Mouse (Mus musculus) intestine, embryonic 15.5 days (tissue): ENCODE results near the gene 1110017D15Rik. TPM values are rescaled to one million over a fixed set of nuclear protein-coding genes. Genes with fewer than 3 reads are reported as not detected.

Experiments used
- ATAC-seq: fragments of 200-750 bp; cut with Nextera tagmentation; 2 replicates; pipeline ENCODE4 v1.8.0; 2017; ENCODE audit warnings: moderate TSS enrichment, moderate library complexity
- H3K27ac ChIP-seq: fragments of 300-500 bp; sonication (generic); 2 replicates; pipeline ENCODE4 v1.5.1; 2015; ENCODE audit warnings: mild to moderate bottlenecking, inconsistent platforms
- H3K27me3 ChIP-seq: fragments of 300-500 bp; sonication (generic); replicated peaks from 2 replicates; pipeline ENCODE4 v1.6.1; 2015; ENCODE audit warnings: inconsistent platforms
- H3K36me3 ChIP-seq: fragments of 300-500 bp; sonication (generic); 2 replicates; pipeline ENCODE4 v1.6.1; 2015; ENCODE audit warnings: inconsistent platforms
- H3K4me1 ChIP-seq: fragments of 300-500 bp; sonication (generic); replicated peaks from 2 replicates; pipeline ENCODE4 v1.6.1; 2015; ENCODE audit warnings: inconsistent platforms
- H3K4me2 ChIP-seq: fragments of 300-500 bp; sonication (generic); replicated peaks from 2 replicates; pipeline ENCODE4 v1.6.1; 2015; ENCODE audit warnings: mild to moderate bottlenecking, inconsistent platforms
- H3K4me3 ChIP-seq: fragments of 300-500 bp; sonication (generic); replicated peaks from 2 replicates; pipeline ENCODE4 v1.5.1; 2015; ENCODE audit warnings: inconsistent platforms
- H3K9ac ChIP-seq: fragments of 300-500 bp; sonication (generic); 2 replicates; pipeline ENCODE4 v1.6.1; 2015; ENCODE audit warnings: inconsistent platforms
- H3K9me3 ChIP-seq: fragments of 300-500 bp; sonication (generic); 2 replicates; pipeline ENCODE4 v1.6.1; 2016; ENCODE audit warnings: inconsistent platforms
- WGBS: fragments of 180-500 bp; shearing (Covaris S2); methylation state at CpG from one replicate; pipeline ENCODE4 v1.1.7; 2015; 5-methylcytosine and 5-hydroxymethylcytosine counted together
- polyA plus RNA-seq: library from polyadenylated mRNA; unstranded; fragments of >200 nt; fragmentation: Nextera tagmentation; extraction: Ambion mirVana; gene quantifications from 2 replicates; pipeline ENCODE4 v1.2.1, GENCODE M21; 2015

1110017D15Rik gene
- polyA plus RNA-seq: 0.28 and 0.55 TPM in 2 replicates

DNA sequence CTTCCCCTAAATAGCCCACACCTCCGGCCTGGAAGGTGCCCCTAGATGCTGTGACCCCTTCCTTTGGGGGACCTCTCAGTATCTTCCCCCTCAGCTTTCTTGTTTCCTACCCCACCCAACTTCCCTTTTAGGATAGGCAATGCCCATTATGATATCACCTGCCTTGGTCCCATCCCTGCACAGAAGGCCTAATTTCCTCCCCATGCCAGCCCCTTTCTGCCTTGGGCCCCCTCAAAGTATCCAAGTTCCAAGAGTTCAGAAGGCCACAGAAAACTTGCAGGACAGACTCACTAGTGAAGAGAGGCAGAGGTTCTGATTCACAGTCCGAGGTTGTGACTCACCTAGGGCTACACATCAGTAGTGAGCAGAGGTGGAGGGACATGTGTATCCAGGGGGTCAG is at the start of gene 1110017D15Rik:
Gene 1110017D15Rik (minus strand): TSS at position 101 of the 400 bp plus-strand sequence.
- no peak for ATAC-seq
- Histone ChIP-seq H3K36me3 (no peaks in the 10 kb centered on the region), H3K4me3 (no peak within 1 kb of the TSS), H3K9me3 (no peaks in the 10 kb centered on the region), H3K27me3 (no peaks in the 10 kb centered on the region), H3K4me2 (no peak within 1 kb of the TSS), H3K4me1 (peaks cover 6% of the 10 kb centered on the region; the same call in 1 of the 2 replicates), H3K9ac (no peak within 1 kb of the TSS), H3K27ac (no peak within 1 kb of the TSS)
- WGBS: 92% methylated on average over 2 of the region's 2 CpGs

DNA sequence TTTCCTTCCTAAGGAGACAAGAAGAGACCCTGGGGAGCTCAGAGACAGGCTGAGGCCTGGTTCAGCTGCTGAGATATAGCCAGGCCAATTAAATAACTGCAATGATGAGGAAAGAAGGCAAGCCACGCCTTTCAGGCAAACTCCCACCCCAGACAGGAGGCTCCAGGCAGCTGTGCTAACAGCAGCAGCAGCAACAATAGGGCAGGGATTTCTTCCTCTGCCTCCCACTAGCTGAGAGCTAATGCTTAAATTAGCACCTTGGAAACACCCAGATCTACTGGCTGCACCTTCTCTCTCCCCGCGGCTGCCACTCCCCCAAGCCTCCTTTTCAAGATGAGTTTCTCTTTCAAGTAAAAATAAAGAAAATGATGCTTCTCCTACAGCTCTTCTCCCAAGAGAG is 49.0 kb upstream of the 1110017D15Rik start:
- peaks cover 13% of the 10 kb centered on the region for H3K4me1 ChIP-seq
- no peak overlapping the region for H3K4me3 ChIP-seq
- no peak overlapping the region for H3K27ac ChIP-seq
- 8% methylated on average over 3 of the region's 3 CpGs for WGBS
- ATAC-seq: no peak
- 0 out of 2 replicates have a peak overlapping the region, but pooled peaks have one; percentile 9 for H3K4me2 ChIP-seq
- H3K27me3 ChIP-seq: peaks cover 11% of the 10 kb centered on the region
- no peak overlapping the region for H3K9ac ChIP-seq
- no peaks in the 10 kb centered on the region for H3K36me3 ChIP-seq
- H3K9me3 ChIP-seq: no peaks in the 10 kb centered on the region

DNA sequence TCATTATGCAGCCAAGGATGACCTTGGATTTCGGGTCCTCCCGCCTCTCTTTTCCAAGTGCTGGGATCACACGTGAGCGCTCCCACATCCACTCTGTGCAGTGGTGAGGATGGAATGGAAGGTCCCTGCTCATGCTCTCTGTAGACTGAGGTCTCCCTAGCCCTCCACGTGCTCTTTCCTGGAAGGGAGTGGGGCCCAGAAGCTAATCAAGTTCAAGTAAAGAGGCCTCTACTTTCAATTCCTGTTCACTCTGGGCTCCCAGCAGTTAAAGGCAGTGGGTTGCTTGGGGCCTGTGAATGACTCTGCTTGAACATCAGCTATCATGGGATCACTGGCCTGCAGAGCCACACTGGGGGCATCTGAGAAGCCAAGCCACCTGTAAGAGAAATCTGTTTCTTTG is 46.2 kb upstream of the 1110017D15Rik start:
- no peaks in the 10 kb centered on the region for H3K9me3 ChIP-seq
- H3K9ac ChIP-seq: no peak overlapping the region
- no peak for ATAC-seq
- no peak overlapping the region for H3K4me2 ChIP-seq
- no peak overlapping the region for H3K27ac ChIP-seq
- peaks cover 3% of the 10 kb centered on the region for H3K4me1 ChIP-seq
- no peak overlapping the region for H3K4me3 ChIP-seq
- WGBS: 81% methylated on average over 5 of the region's 5 CpGs
- peaks cover 9% of the 10 kb centered on the region for H3K27me3 ChIP-seq
- no peaks in the 10 kb centered on the region for H3K36me3 ChIP-seq

DNA sequence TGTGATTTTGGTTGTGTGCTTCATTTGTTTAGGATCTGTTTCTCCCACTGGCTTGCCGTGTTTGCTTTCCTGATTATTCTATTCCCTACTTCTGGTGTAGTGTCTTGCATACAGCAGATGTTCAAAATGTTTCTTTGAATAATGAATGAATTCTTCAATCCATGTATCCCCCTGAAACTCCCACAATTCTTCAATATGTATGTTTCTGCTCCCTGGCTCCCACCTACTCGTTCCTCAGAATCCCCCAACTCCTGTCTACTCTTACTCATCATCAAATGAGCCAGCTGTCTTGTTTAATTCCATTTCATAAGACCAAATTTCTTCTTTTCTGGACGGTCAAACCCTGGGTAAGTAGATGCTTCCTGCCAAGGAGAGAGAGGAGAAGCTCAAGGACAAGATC is 40.0 kb upstream of the 1110017D15Rik start:
- H3K4me1 ChIP-seq: peaks cover 10% of the 10 kb centered on the region; the same call in 1 of the 2 replicates
- H3K27ac ChIP-seq: no peak overlapping the region
- H3K4me2 ChIP-seq: no peak overlapping the region
- H3K36me3 ChIP-seq: no peaks in the 10 kb centered on the region
- H3K9me3 ChIP-seq: no peaks in the 10 kb centered on the region
- H3K4me3 ChIP-seq: no peak overlapping the region
- WGBS: 63% methylated on average over 3 of the region's 3 CpGs
- no peak overlapping the region for H3K9ac ChIP-seq
- no peaks in the 10 kb centered on the region for H3K27me3 ChIP-seq
- no peak for ATAC-seq

DNA sequence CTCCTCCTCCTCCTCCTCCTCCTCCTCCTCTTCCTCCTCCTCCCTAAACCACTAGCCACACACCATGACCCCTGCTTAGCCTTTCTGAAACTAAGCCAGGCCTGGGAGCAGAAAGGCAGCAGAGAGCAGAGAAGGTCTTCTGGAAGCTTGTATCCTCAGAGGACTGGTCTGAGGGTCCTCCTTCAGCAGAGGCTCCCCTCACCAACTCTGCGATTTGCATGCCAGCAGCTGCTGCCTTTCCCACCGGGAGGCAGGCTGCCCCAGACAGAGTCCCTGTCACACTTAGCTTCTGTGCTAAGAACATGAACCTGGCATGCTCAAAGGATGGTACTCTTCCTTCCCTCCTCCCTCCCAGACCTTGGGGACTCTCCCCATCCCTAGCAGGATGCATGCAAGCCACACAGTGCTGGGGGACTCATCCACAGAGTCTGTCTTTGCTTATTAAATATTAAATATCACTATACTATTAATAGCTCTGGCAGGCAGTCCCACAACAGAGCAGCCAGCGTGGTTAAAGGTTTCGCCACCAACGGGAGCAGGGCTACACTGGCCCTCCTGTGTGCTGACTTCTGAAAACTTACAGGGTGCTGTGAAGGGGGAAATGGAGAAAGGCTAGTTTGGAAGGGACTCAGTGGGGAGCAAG is 39.3 kb upstream of the 1110017D15Rik start:
- Histone ChIP-seq H3K4me1 (peaks cover 10% of the 10 kb centered on the region; the same call in 1 of the 2 replicates), H3K36me3 (no peaks in the 10 kb centered on the region), H3K4me3 (no peak overlapping the region), H3K27me3 (no peaks in the 10 kb centered on the region), H3K9ac (no peak overlapping the region; the same call in 1 of the 2 replicates), H3K27ac (no peak overlapping the region), H3K9me3 (no peaks in the 10 kb centered on the region), H3K4me2 (no peak overlapping the region)
- no peak for ATAC-seq
- WGBS: 59% methylated on average over 5 of the region's 5 CpGs

DNA sequence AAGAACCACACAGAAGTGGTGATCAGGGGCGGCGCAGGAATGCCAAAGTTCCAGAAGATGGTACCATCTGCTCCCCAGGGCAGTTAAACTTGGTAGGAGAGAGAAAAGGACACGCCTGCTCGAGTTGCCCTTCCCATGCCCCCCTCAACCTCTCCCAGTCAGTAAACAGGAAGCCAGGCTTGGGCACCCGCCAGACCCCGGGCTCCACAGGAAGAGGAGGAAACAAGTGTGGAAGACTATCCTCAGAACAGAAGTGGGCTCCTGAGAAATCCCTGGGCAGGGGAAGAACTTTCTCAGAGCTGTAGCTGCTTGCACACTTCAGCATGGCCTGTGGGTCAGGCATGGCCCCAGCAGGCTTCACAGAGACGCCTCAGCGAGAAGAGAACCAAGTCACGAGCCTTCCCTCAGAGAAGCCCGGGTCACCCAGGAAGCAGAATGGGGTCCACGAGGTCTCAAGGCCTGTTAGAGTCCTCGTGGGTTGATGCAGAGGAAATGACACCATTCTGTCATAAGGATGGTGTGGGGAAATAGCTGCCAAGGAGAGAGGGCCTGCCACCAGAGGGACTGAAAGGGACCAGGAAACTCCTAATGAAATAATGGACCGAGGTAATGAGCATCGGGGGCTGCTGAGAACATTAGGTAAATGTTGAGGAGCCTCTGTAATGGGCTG is 38.0 kb upstream of the 1110017D15Rik start:
- H3K4me1 ChIP-seq: peaks cover 10% of the 10 kb centered on the region; the same call in 1 of the 2 replicates
- H3K36me3 ChIP-seq: no peaks in the 10 kb centered on the region
- H3K4me2 ChIP-seq: 0 out of 2 replicates have a peak overlapping the region, but pooled peaks have one; percentile 9
- no peak for ATAC-seq
- H3K4me3 ChIP-seq: no peak overlapping the region
- WGBS: 58% methylated on average over 14 of the region's 14 CpGs
- H3K27me3 ChIP-seq: no peaks in the 10 kb centered on the region
- H3K9ac ChIP-seq: no peak overlapping the region
- H3K9me3 ChIP-seq: no peaks in the 10 kb centered on the region
- peak overlapping the region; percentile 48 for H3K27ac ChIP-seq

DNA sequence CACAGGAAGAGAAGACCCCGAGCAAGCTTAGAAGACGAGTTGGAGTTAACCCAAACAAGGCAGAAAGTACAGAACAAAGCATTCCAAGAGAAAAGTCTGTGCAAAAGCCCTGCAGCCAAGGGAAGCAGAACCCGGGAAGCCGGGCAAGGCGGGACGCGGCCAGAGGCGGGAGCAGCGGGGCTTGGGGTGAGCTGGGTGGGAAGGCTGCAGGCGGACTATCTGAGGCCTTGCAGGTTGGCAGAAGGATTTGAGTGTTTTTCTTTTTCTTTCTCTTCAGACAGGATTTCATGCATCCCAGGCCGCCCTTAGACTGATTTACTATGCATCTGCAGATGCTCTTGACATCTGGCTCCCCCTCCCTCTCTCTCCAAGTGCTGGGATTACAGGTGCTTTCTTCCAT is 36.0 kb upstream of the 1110017D15Rik start:
- Histone ChIP-seq H3K4me1 (peaks cover 10% of the 10 kb centered on the region; the same call in 1 of the 2 replicates), H3K27me3 (no peaks in the 10 kb centered on the region), H3K27ac (no peak overlapping the region), H3K4me2 (no peak overlapping the region), H3K4me3 (no peak overlapping the region), H3K9me3 (no peaks in the 10 kb centered on the region), H3K9ac (no peak overlapping the region), H3K36me3 (no peaks in the 10 kb centered on the region)
- WGBS: 79% methylated on average over 11 of the region's 11 CpGs
- no peak for ATAC-seq

DNA sequence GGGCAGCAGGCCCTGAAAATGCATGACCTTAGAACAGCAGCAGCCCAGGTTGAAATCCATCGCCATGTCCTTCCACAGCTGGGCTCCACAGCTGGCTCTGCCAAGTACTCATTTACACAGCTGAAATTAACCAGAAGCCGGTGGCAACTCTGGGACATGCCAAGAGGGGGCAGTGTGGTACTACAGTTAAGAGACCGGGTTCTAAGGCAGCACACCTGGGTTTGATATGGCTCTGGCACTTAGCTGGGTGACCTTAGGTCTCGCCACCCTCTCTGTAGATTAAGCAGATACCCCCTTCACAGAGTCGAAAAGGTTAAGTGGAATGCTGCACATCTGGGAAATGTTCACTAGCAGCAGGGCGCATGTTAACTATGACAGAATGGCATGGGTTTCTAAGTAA is 35.4 kb upstream of the 1110017D15Rik start:
- no peak overlapping the region for H3K4me3 ChIP-seq
- no peak overlapping the region for H3K27ac ChIP-seq
- no peaks in the 10 kb centered on the region for H3K27me3 ChIP-seq
- H3K9me3 ChIP-seq: no peaks in the 10 kb centered on the region
- WGBS: 28% methylated on average over 6 of the region's 6 CpGs
- H3K36me3 ChIP-seq: no peaks in the 10 kb centered on the region
- no peak for ATAC-seq
- H3K9ac ChIP-seq: no peak overlapping the region
- H3K4me2 ChIP-seq: no peak overlapping the region
- peaks cover 10% of the 10 kb centered on the region; the same call in 1 of the 2 replicates for H3K4me1 ChIP-seq

DNA sequence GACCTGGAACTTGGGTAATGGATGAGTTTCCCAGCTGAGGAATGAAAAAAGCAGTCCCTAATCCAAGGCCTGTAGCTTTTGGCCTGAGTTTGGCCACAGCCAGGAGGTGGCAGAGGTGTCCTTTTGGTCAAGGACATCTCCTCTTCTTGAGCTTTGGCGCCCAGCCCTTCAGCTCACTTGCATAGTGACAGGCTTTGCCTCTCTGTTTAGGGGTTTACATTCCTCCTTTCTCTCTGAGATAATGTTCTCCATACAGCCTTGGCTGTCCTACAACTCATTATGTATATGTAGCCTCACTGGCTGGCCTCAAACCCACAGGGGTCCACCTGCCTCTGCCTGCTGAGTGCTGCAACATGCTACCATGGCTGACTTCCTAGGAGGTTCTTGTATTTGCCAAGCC is 30.0 kb upstream of the 1110017D15Rik start:
- Histone ChIP-seq H3K9ac (no peak overlapping the region), H3K4me2 (no peak overlapping the region), H3K4me1 (no peaks in the 10 kb centered on the region), H3K4me3 (no peak overlapping the region), H3K27ac (no peak overlapping the region), H3K27me3 (no peaks in the 10 kb centered on the region), H3K9me3 (no peaks in the 10 kb centered on the region), H3K36me3 (no peaks in the 10 kb centered on the region)
- ATAC-seq: no peak
- 78% methylated on average over 1 of the region's 1 CpGs for WGBS

DNA sequence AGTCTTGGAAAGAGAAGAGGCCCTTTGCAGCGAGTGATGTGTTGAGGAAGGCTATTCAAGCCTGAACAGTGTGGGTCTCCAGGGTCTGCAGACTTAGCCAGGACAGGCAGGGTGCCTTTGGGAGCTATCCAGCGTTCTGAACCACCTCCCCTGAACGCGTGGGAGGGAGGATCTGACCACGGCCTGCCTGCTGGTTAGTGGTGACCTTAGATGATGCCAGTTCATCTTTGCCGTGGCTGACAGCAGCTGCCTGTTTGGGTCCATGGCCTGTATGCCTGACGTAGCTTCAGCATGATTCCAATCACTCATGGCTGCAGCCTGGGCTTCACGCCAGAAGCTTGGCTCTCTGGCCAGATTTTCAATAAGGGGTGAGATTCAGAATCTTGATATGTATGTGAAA is 28.9 kb upstream of the 1110017D15Rik start:
- WGBS: 13% methylated on average over 8 of the region's 8 CpGs
- Histone ChIP-seq H3K9ac (no peak overlapping the region), H3K9me3 (no peaks in the 10 kb centered on the region), H3K4me2 (no peak overlapping the region), H3K27me3 (no peaks in the 10 kb centered on the region), H3K4me1 (no peaks in the 10 kb centered on the region), H3K27ac (no peak overlapping the region), H3K36me3 (no peaks in the 10 kb centered on the region), H3K4me3 (no peak overlapping the region)
- no peak for ATAC-seq

DNA sequence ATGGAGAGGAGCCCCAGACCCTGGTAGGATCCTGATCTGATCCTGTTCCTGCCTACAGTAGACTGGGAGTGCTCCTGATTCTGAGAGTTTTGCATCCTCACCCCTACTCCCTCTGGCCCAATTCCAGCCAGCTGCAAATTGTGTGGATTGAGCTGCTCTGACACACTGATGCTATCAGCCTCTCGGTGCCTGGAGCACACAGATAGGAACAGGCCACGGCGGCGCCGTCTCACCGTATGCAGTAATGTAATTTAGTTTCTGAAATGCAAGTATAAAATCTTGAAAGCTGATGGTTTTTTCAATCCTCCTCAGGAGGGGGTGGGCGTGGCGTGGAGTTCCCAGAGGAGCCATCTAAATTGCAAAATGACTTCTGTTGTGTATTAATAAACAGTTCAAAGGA is 25.0 kb upstream of the 1110017D15Rik start:
- Histone ChIP-seq H3K36me3 (no peaks in the 10 kb centered on the region), H3K27ac (no peak overlapping the region), H3K4me3 (no peak overlapping the region), H3K4me2 (no peak overlapping the region), H3K4me1 (no peaks in the 10 kb centered on the region), H3K27me3 (no peaks in the 10 kb centered on the region), H3K9me3 (no peaks in the 10 kb centered on the region), H3K9ac (no peak overlapping the region)
- 85% methylated on average over 8 of the region's 8 CpGs for WGBS
- ATAC-seq: no peak

DNA sequence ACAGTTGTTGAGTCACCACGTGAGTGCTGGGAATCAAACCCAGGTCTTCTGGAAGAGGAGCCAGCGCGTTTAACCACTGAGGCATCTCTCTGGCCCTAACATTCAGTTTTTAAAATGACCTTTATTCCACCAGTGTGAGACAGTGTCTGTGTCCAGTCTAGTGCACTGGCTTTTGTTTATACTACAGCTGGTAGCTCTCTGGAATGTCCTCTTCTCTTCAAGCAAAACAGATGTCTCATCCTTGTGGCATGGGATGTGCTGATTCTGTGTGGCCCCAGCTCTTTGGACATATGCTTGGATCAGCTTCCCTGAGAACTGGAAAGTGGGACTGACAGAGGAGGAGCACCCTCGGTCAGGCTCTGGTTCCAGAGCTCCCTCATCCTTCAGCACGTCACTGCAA is 17.7 kb upstream of the 1110017D15Rik start:
- Histone ChIP-seq H3K27ac (no peak overlapping the region), H3K27me3 (no peaks in the 10 kb centered on the region), H3K4me2 (no peak overlapping the region), H3K9me3 (no peaks in the 10 kb centered on the region), H3K4me1 (no peaks in the 10 kb centered on the region), H3K36me3 (no peaks in the 10 kb centered on the region), H3K9ac (no peak overlapping the region), H3K4me3 (no peak overlapping the region)
- 72% methylated on average over 5 of the region's 5 CpGs for WGBS
- no peak for ATAC-seq

DNA sequence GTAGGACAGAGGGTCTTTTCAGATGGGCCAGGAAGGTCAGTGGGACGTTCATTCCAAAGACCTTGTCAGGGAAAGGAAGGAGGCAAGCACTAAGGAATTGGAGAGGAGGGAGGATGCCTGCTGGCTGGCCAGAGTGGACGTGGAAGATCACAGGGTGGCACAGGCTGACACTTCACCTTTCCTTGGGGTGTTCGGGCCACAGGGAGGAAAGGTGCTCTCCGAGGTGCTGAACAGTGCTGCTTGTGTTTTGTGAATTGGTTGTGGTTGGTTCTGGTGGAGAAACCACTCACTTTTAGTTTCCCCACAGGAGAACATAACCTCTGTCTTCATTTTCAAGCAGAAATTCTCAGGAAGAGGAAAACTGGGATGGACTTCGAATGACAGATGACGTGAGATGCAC is 15.3 kb upstream of the 1110017D15Rik start:
- Histone ChIP-seq H3K4me1 (no peaks in the 10 kb centered on the region), H3K27me3 (no peaks in the 10 kb centered on the region), H3K9me3 (no peaks in the 10 kb centered on the region), H3K9ac (no peak overlapping the region), H3K27ac (no peak overlapping the region), H3K36me3 (no peaks in the 10 kb centered on the region), H3K4me3 (no peak overlapping the region), H3K4me2 (no peak overlapping the region)
- WGBS: 20% methylated on average over 6 of the region's 6 CpGs
- ATAC-seq: no peak
